Mouse (Mus musculus) liver, adult 2 months (tissue): ENCODE measurements around the gene 3110009E18Rik.

Experiments used
- CTCF ChIP-seq: fragments of 200-500 bp; IDR thresholded peaks from 2 replicates; pipeline ENCODE4 v1.5.1; 2011; ENCODE audit warnings: low read depth, low read length, control low read depth
- POLR2A ChIP-seq: fragments of 200-500 bp; IDR thresholded peaks from 2 replicates; pipeline ENCODE4 v1.6.1; 2011; ENCODE audit warnings: low read length, control low read depth; ENCODE audit not compliant: insufficient read depth; ENCODE audit errors: extremely low read depth

- TF ChIP-seq POLR2A (no peak), CTCF (no peak)
Measured at GRCm38 (mm10) chr1:120115671-120116081, 5.3 kb upstream of the 3110009E18Rik start.
